Mouse (Mus musculus) liver, embryonic 14.5 days (tissue): ENCODE measurements around the gene Lrp1. TPM values are rescaled to one million over a fixed set of nuclear protein-coding genes. Genes with fewer than 3 reads are reported as not detected.
A peak's percentile ranks its signal among the peaks of the same experiment; 100 is the strongest.

Source experiments
- ATAC-seq: fragments of 200-750 bp; cut with Nextera tagmentation; 2 replicates; pipeline ENCODE4 v1.8.0; 2017; ENCODE audit warnings: moderate number of reproducible peaks, mild to moderate bottlenecking, moderate library complexity; ENCODE audit not compliant: insufficient read depth
- DNase-seq, 3 experiments: peaks; one replicate each; pipeline ENCODE4 v3.0.0-alpha.2; 2012 to 2013; ENCODE audit warnings: low read depth in 3 of 3, low spot score in 3 of 3
- H3K27ac ChIP-seq: fragments of 300-500 bp; sonication (generic); 2 replicates; pipeline ENCODE4 v1.5.1; 2014; ENCODE audit warnings: moderate library complexity, mild to moderate bottlenecking, control low read depth, inconsistent platforms
- H3K27me3 ChIP-seq: fragments of 300-500 bp; sonication (generic); 2 replicates; pipeline ENCODE4 v1.6.1; 2014; ENCODE audit warnings: mild to moderate bottlenecking, low read length, moderate library complexity; ENCODE audit not compliant: control insufficient read depth, insufficient read depth
- H3K36me3 ChIP-seq: fragments of 300-500 bp; sonication (generic); replicated peaks from 2 replicates; pipeline ENCODE4 v1.6.1; 2014; ENCODE audit warnings: low read depth; ENCODE audit not compliant: control insufficient read depth, insufficient read depth
- H3K4me1 ChIP-seq, 2 experiments: fragments of 200-500 bp in 1 of 2; fragments of 300-500 bp in 1 of 2; sonication (generic) in 1 of 2; replicated peaks; 2 replicates each; pipeline ENCODE4 v1.6.1; 2012 to 2014; ENCODE audit warnings: antibody characterized with exemption in 1 of 2, inconsistent platforms in 1 of 2, low read length in 1 of 2; ENCODE audit not compliant: control insufficient read depth in 2 of 2, insufficient read depth in 2 of 2
- H3K4me2 ChIP-seq: fragments of 300-500 bp; sonication (generic); 2 replicates; pipeline ENCODE4 v1.6.1; 2014; ENCODE audit warnings: low read depth, mild to moderate bottlenecking, control low read depth, moderate library complexity
- H3K4me3 ChIP-seq, 2 experiments: fragments of 200-500 bp in 1 of 2; fragments of 300-500 bp in 1 of 2; sonication (generic) in 1 of 2; 2 replicates each; pipeline ENCODE4 v1.5.1; 2012 to 2014; ENCODE audit warnings: low read depth in 2 of 2, low read length in 2 of 2, mild to moderate bottlenecking in 2 of 2, control low read depth in 1 of 2, inconsistent platforms in 1 of 2, moderate library complexity in 1 of 2; ENCODE audit not compliant: insufficient read depth in 1 of 2
- H3K9ac ChIP-seq: fragments of 300-500 bp; sonication (generic); replicated peaks from 2 replicates; pipeline ENCODE4 v1.6.1; 2014; ENCODE audit warnings: mild to moderate bottlenecking, control low read depth, moderate library complexity
- H3K9me3 ChIP-seq: fragments of 300-500 bp; sonication (generic); 2 replicates; pipeline ENCODE4 v1.6.1; 2016; ENCODE audit warnings: low read length, mixed read lengths; ENCODE audit not compliant: control insufficient read depth
- CTCF ChIP-seq: IDR thresholded peaks from 2 replicates; pipeline ENCODE4 v1.5.1; 2016; ENCODE audit warnings: antibody characterized with exemption, low read depth, control low read depth
- EP300 ChIP-seq: IDR thresholded peaks from 2 replicates; pipeline ENCODE4 v1.6.1; 2016; ENCODE audit warnings: antibody characterized with exemption, low read depth
- WGBS: fragments of 180-500 bp; shearing (Covaris S2); extraction: QIAGEN DNeasy Blood & Tissue Kit; methylation state at CpG from one replicate; pipeline ENCODE4 v1.1.7; 2014; ENCODE audit not compliant: insufficient replicate concordance; 5-methylcytosine and 5-hydroxymethylcytosine counted together
- polyA plus RNA-seq, 2 experiments: library from polyadenylated mRNA; depleted of rRNA in 1 of 2; stranded (reverse) in 1 of 2; unstranded in 1 of 2; fragments of >200 nt; fragmentation: Nextera tagmentation in 1 of 2; extraction: Ambion mirVana in 1 of 2; gene quantifications; 2 replicates each; pipeline versions ENCODE4 v1.2.1 to v1.2.3; 2012 to 2014

Gene Lrp1
- 14.1 and 18.2 TPM in 2 replicates for polyA plus RNA-seq (2012; rRNA removed)
- polyA plus RNA-seq (2014; fragmentation: Nextera tagmentation; extraction: Ambion mirVana): 13.2 and 16.1 TPM in 2 replicates

DNA sequence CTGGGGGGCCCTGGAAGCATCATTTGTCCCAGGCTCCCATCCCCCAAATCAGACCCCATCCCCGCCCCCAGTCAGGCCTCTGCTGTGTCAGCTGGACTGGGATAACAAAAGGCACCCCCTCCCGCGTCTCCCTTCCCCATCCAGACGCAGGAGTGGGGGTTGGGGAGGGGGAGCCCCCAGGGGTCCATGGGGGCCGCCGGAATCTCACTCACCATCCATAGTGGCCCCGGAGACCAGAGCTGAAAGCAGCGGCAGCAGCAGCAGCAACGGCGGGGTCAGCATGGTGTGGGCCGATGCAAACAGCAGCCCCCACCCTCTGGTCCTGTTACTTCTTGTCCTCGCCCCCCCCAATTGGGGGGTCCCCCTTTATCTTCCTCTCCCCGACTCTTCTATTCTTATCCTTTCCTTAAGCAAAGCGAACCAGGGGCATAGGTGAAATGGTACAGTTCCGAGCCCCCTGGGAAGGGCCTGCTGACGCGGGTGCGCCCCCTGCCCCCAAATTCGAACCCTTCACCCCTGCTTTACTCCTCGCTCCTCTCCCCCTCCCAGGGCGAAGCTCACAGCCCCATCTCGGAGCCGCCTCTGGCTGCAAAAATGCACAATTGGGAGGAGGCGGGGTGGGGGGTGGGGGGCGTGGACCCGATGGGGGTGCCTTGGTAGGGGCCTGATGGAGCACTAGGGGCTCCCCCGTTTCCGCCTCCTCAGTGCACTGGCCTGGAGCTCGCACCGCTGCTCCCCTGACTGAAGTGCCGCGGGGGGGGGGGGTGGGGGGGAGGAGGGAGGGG lies at the start of gene Lrp1:
Gene Lrp1 (minus strand): TSS at position 743 of the 785 bp plus-strand sequence.
- Histone ChIP-seq H3K27me3 (peaks cover 34% of the 10 kb centered on the region), H3K9me3 (no peaks in the 10 kb centered on the region), H3K4me2 (peak within 1 kb of the TSS; percentile 62), H3K9ac (peak within 1 kb of the TSS; percentile 21; the same call in 1 of the 2 replicates), H3K4me1 (peaks cover 0 to 14% of the 10 kb centered on the region in 2 experiments; a peak in 2 of 4 replicates), H3K4me3 (peak within 1 kb of the TSS; percentile 55 to 63), H3K27ac (no peak within 1 kb of the TSS; the same call in 1 of the 2 replicates), H3K36me3 (no peaks in the 10 kb centered on the region)
- no peak for TF ChIP-seq CTCF
- TF ChIP-seq EP300: no peak
- DNase-seq (no peak), ATAC-seq (peak; percentile 32; the same call in 1 of the 2 replicates)
- WGBS: 7% methylated on average over 30 of the region's 32 CpGs

DNA sequence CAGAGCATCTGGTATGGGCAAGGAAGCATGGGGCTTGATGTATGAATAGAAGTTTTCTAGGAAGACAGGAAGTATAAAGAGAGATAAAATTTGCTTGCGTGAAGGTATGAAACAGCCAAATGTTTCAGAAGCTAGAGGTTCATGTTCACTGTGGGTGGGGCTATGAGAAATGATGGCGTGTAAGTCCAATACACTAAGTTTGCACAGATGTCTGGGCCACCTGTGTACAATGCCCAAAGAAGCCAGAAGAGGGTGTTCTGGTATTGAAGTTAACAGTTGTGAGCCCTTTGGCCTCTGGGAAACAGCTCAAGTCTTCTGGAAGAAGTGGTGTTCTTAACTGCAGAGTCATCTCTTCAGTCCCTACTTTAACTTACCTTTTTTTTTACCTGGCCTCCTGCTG lies 49.2 kb upstream of the Lrp1 start:
- Histone ChIP-seq H3K27me3 (peaks cover 36% of the 10 kb centered on the region), H3K27ac (no peak overlapping the region), H3K36me3 (no peaks in the 10 kb centered on the region), H3K4me2 (no peak overlapping the region), H3K9ac (no peak overlapping the region), H3K9me3 (no peaks in the 10 kb centered on the region), H3K4me1 (0 out of 4 replicates have a peak, but pooled peaks cover 0 to 4% of the 10 kb centered on the region in 2 experiments), H3K4me3 (no peak overlapping the region)
- 33% methylated on average over 2 of the region's 2 CpGs for WGBS
- ATAC-seq: no peak
- no peak for DNase-seq
- no peak for TF ChIP-seq EP300
- no peak for TF ChIP-seq CTCF

DNA sequence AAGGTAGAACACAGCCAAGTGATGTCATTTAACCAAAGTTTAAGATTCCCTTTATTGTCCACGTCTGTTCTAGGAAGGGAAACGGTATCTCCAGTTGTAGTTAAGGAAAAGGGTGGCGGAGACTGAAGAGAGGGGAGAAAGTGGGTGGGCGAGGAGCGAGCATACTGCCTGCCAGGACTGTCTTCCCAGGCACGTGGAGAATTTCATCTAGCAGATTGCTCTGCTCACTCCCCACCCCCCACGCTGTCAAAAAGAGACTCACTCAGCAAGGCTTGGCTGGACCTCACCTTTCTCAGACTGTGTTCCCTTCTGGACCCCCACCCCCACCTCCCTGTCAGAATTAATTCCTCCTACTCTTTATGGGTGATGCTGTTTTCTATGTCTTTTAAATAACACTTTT lies 48.2 kb upstream of the Lrp1 start:
- no peak overlapping the region for H3K4me3 ChIP-seq
- H3K9me3 ChIP-seq: no peaks in the 10 kb centered on the region
- TF ChIP-seq CTCF: no peak
- TF ChIP-seq EP300: no peak
- 41% methylated on average over 7 of the region's 7 CpGs for WGBS
- H3K9ac ChIP-seq: no peak overlapping the region
- no peak overlapping the region for H3K27ac ChIP-seq
- H3K4me1 ChIP-seq: 0 out of 4 replicates have a peak, but pooled peaks cover 0 to 4% of the 10 kb centered on the region in 2 experiments
- peaks cover 46% of the 10 kb centered on the region for H3K27me3 ChIP-seq
- ATAC-seq (no peak), DNase-seq (no peak)
- H3K4me2 ChIP-seq: peak overlapping the region; percentile 65; the same call in 1 of the 2 replicates
- H3K36me3 ChIP-seq: no peaks in the 10 kb centered on the region

DNA sequence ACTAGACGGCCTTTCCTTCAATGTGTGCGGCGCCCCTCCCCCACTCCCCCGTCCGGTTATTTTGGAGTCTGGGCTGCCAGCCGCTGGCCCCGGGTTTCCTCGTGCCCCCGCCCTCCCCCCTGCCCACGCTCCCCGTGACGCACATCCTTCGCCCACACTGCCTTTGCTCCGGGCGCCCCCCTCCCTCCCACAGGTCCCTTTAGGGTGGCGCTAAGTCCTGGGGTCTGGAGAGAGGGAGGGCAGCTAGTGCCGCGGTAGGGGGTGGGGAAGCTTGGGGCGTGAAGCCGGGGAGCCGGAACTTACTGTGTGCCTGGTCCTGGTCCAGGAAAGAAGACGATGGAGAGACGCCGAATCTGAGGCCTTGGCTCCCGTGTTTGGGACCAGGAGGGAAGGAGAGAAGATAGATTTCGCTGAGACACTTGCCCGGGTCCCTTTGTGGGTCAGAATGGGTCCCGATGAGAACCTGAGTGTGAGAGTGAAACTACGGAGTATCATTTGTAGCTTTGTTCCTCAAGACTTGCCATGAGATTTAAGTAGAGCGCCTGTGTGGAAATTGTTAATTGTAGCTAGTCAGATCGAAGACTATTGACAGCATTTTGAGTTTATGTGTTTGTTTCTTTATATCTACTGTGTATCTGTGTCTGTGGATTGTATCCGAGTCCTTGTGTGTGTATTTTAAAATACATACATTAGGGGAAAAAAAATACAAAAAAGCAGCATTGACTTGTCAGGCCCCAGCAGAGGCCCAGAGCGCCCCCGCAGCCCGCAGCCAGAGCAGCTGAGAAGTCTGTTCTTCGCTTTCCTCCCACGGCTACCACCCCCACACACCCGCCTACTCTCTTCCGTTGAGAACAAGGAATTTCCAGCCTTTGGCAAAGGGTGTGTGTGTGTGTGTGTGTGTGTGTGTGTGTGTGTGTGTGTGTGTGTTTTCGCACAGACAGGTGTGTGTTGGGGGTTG lies 47.4 kb upstream of the Lrp1 start, which contains the start of gene Nab2:
Gene Nab2 (minus strand): TSS at position 476 of the 958 bp plus-strand sequence.
- peak within 1 kb of the TSS; percentile 4; the same call in 1 of the 2 replicates for H3K9ac ChIP-seq
- TF ChIP-seq EP300 (no peak), CTCF (no peak)
- DNase-seq (no peak), ATAC-seq (peak; percentile 9; the same call in 1 of the 2 replicates)
- peak within 1 kb of the TSS; percentile 34 to 54 for H3K4me3 ChIP-seq
- no peaks in the 10 kb centered on the region for H3K36me3 ChIP-seq
- peaks cover 50% of the 10 kb centered on the region for H3K27me3 ChIP-seq
- peak within 1 kb of the TSS; percentile 65 for H3K4me2 ChIP-seq
- WGBS: 3% methylated on average over 40 of the region's 40 CpGs
- no peaks in the 10 kb centered on the region for H3K9me3 ChIP-seq
- no peak within 1 kb of the TSS for H3K27ac ChIP-seq
- H3K4me1 ChIP-seq: 0 out of 4 replicates have a peak, but pooled peaks cover 0 to 4% of the 10 kb centered on the region in 2 experiments
